Mouse (Mus musculus) bone marrow macrophage, adult 2 months (primary cell): ENCODE measurements at regions not wholly inside any gene's neighbourhood (a gene's known extent, or its start where the extent isn't known, plus 50 kb on each side); places are given as distances from the start of the nearest gene placed in this dataset.

ENCODE experiments used
- CTCF ChIP-seq: IDR thresholded peaks from 2 replicates; pipeline ENCODE4 v1.5.1; 2012; ENCODE audit warnings: low read depth, mild to moderate bottlenecking, low read length, moderate library complexity
- POLR2A ChIP-seq: IDR thresholded peaks from 2 replicates; pipeline ENCODE4 v1.6.1; 2012; ENCODE audit warnings: mild to moderate bottlenecking, low read depth, low read length, borderline replicate concordance

DNA sequence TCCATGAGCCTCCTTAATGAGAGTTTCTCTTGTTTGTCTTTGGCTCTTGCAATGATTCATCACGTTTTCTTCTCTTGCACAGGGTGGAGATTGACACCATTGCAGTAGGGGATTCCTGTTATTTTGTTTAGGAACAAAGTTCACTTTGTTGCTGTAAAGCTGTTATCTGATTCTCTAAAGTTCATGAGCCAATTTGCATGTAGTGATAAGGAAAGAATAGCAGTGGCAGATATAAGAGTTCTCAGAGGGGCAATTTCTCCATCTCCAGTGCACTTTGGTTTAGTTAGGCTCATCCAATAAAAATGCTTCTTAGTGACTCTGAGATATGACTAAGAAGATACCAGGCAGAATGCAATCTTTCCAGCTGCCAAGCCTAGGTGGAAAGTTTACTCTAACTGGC is 267.8 kb upstream of the Rag2 start:
- no peak for TF ChIP-seq CTCF
- TF ChIP-seq POLR2A: no peak
